Mouse (Mus musculus) megakaryocyte-erythroid progenitor cell, adult 5-6 weeks (primary cell): ENCODE data around the gene Slitrk2. TPM values are rescaled to one million over a fixed set of nuclear protein-coding genes. Genes with fewer than 3 reads are reported as not detected.

Source experiments
- ATAC-seq: replicated peaks from 2 replicates; pipeline ENCODE4 v1.8.0; 2016; ENCODE audit warnings: mild to moderate bottlenecking, inconsistent platforms; ENCODE audit not compliant: severe bottlenecking, poor library complexity, low FRiP score, low TSS enrichment
- total RNA-seq, 2 experiments: library from RNA; stranded (forward) in 1 of 2; stranded (reverse) in 1 of 2; fragments of 200-1000, 215-1000 nt in 1 of 2; fragments of >200 nt in 1 of 2; fragmentation: Nextera tagmentation in 1 of 2; gene quantifications; 2 replicates each; pipeline ENCODE4 v1.2.3; 2014 to 2017

Slitrk2 gene
- total RNA-seq (2014; fragmentation: Nextera tagmentation), result not detected in 2 replicates
- not detected in 2 replicates for total RNA-seq (2017)

DNA sequence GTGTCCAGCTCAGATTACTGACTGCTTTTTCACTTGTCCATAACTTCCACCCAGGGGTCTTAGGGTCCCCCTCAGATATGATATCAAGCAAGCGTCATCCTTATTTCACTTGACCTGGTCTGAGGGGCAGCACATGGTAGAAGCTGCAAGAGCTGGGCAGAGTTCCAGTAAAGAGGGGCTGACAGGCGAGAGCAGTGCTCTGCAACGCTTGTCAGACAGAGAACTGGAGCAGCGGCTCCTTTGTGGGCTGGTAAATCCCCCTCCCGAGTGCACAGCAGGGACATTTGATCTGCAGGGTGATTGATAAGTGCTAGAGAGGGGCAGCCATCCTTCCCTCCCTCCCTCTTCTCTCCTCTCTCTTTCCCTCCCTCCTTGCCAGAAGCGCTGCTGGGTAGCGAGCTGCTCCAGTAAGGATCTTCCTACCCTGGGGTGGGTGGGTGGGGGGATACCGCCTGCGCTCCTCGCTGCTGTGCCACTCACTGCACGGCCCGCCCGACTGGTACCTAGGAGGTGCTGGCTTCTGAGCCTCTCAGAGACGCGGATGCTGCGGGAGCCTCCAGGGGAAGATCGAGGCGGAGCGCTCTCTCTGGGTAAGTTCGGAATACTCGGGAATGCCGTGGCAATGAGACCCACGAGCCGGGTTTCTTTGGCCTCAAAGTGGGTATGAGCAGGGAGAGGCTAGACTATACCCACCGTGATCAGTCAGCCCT is at the start of gene Slitrk2:
Slitrk2 (plus strand) TSS at position 408 of the 710 bp plus-strand sequence.
- ATAC-seq, result no peak

DNA sequence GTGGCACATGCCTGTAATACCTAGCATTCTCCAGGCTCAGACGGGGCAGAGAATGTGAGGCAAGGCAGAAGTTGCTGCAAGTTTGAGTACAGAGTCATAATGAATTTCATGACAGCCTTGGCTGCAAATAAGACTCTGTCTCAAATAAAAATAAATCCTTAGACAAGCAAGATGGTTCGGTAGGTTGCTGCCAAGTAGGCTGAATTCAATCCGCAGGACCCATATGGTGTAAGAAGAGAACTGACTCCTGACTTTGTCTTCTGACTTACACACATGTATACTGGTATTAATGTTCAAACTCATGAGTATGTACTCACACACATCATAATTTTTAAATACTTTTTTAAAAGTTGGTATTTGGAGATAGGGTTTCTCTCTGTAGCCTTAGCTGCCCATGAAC is 43.6 kb upstream of the Slitrk2 start:
- ATAC-seq, result no peak

DNA sequence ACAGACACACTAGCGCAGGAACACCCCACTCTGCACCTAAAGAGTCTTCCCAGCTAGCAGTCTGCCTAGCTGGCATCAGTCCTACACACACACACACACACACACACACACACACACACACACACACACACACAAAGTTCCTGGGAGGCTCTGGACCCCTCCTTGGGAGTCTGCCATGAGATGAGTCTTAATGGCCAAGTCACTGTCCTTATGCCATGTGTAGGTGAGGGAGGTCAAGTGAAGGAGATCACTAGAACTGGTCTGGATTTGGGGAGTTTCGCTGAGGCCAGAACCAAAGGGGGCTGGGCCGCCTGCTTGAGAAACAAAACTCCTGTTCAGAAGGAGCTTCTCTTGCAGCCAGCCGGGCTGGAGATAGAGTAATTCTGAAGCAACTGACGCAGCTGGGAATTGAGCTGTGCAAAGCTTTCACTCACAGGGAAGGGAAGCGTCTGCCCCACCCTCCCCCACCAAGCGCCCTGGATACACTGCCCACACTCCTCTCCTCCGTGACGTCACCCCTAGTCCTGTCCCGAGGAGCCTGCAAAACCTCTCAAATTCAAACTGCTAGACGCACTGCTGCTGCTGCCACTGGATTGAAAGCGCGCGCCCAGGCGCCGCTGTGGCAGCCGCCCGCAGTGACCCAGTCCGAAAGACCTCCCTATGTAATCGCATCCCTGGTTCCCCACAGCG is 3.5 kb downstream of the Slitrk2 start:
- no peak for ATAC-seq

DNA sequence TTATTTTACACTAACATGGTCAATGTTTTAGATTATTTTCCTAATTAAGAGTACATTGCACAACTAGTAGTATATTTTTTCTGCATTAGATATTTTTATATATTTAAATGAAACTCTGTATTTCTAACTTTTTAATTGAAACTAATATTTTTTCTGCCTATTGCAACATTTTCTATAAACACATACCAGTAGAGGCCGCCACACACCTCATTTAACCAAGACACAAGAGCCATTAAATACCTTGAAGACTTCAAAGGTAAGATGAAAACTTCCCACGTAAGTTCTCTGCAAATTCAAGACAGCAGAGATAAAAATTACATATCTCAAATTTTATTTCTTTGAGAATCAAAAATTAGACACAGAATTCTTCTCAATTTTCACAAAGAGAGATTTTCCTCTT is 8.2 kb downstream of the Slitrk2 start:
- no peak for ATAC-seq

DNA sequence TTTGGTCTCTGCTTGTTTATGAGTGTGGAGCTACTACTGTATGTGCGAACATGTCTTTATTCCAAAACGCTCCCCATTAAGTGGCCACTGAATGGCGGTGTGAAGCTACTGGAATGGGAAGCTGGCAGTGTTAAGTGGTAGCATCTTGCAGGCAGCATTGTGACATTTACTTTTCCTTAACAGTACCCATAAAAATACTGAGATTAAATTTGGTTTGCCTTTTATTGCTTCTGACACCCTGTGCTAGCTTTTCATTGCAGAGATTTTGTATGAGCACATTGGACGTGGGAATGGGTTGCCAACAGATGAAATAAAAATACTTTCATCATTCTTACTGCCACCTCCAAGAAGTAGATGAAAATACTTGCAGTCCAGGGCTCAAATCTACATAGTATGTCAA is 27.8 kb downstream of the Slitrk2 start:
- no peak for ATAC-seq

DNA sequence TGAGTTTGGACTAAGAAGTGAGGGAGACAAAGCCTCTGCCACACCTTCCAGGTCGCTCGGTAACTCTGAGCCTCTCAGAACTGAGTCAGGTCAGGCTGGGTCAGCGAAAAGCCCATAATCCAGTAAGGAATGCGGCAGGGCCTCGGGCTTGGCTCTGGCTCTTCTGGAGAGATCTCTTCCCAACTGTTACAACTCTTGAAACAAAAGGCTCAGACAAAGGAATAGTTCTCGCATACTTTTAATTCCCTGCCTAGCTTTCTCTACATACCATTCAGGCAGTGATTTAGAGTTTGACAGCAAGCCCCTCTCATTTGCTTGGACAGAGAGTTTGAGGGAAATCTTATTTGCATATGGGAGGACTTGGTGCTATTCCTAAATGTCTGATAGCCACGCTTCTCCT is 29.5 kb downstream of the Slitrk2 start:
- ATAC-seq, result no peak
